Mouse (Mus musculus) C2C12 (cell line): ENCODE measurements around the gene Sorbs1.

ENCODE experiments used
- CTCF ChIP-seq: IDR thresholded peaks from one replicate; pipeline ENCODE4 v1.5.1; 2011; ENCODE audit not compliant: control insufficient read depth, insufficient read depth, insufficient read length
- MAX ChIP-seq: IDR thresholded peaks from one replicate; pipeline ENCODE4 v1.6.1; 2011; ENCODE audit warnings: mild to moderate bottlenecking, control low read depth

DNA sequence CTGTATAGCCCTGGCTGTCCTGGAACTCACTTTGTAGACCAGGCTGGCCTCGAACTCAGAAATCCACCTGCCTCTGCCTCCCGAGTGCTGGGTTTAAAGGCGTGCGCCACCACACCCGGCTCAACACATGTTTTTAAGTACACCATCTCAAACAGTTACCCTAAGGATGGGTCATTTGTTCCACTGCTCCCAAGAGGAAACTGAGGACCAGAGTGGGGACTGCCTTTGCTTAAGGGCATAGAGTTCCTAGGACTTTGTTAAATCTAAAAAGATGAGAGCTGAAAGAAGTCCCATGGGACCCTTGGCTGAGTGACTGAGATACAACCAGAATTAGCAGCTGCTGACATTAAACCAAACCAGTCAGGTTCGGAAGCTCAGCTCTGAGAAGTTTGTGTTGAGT, 181.3 kb downstream of the Sorbs1 start:
- TF ChIP-seq MAX (no peak), CTCF (no peak)
